Mouse (Mus musculus) ES-Bruce4 (cell line): ENCODE results near the gene Cep83.

Experiments
- CTCF ChIP-seq: IDR thresholded peaks from one replicate; pipeline ENCODE4 v1.8.1; 2011; ENCODE audit warnings: low read depth, low read length
- EP300 ChIP-seq: IDR thresholded peaks from 2 replicates; pipeline ENCODE4 v1.6.1; 2011; ENCODE audit warnings: low read depth, low read length; ENCODE audit not compliant: insufficient read depth
- POLR2A ChIP-seq: IDR thresholded peaks from one replicate; pipeline ENCODE4 v1.8.1; 2011; ENCODE audit warnings: low read length; ENCODE audit not compliant: insufficient read depth

- TF ChIP-seq EP300 (no peak), POLR2A (no peak), CTCF (no peak)
Measured at GRCm38 (mm10) chr10:94741459-94741858, 53.0 kb downstream of the Cep83 start.
